Mouse (Mus musculus): Measurements from ENCODE around the gene Ptprr.

Ptprr gene

GRCm38 (mm10) chr10:116266561-116267433, 248.8 kb downstream of the Ptprr start:
- peak; percentile 25 for DNase-seq (ENCODE audit: low read depth)

GRCm38 (mm10) chr10:116267434-116267822, 249.4 kb downstream of the Ptprr start:
- no peak for DNase-seq (ENCODE audit: low read depth)

- no peak for DNase-seq (ENCODE audit: low read depth)
These were observed 250.3 kb downstream of the Ptprr start for GRCm38 (mm10) chr10:116268343-116268742.

- DNase-seq (ENCODE audit: low read depth) = no peak
These were observed 252.8 kb downstream of the Ptprr start for GRCm38 (mm10) chr10:116270646-116271469.

- DNase-seq (ENCODE audit: low read depth) = no peak
These were observed 253.5 kb downstream of the Ptprr start for GRCm38 (mm10) chr10:116271470-116271915.

GRCm38 (mm10) chr10:116272156-116272555, 254.1 kb downstream of the Ptprr start:
- no peak for DNase-seq (ENCODE audit: low read depth)

GRCm38 (mm10) chr10:116275280-116275679, 257.3 kb downstream of the Ptprr start, which contains the start of gene Ptprb:
Gene Ptprb, plus strand, starts transcription at chr10:116275523.
- no peak for DNase-seq (ENCODE audit: low read depth)

- no peak for DNase-seq (ENCODE audit: low read depth)
These were observed 268.8 kb downstream of the Ptprr start for GRCm38 (mm10) chr10:116286697-116287344.

GRCm38 (mm10) chr10:116288130-116288529, 270.1 kb downstream of the Ptprr start:
- DNase-seq (ENCODE audit: low read depth) = no peak

GRCm38 (mm10) chr10:116290483-116290882, 272.5 kb downstream of the Ptprr start:
- no peak for DNase-seq (ENCODE audit: low read depth)

GRCm38 (mm10) chr10:116291153-116291755, 273.2 kb downstream of the Ptprr start:
- no peak for DNase-seq (ENCODE audit: low read depth)

GRCm38 (mm10) chr10:116296439-116296838, 278.4 kb downstream of the Ptprr start:
- DNase-seq (ENCODE audit: low read depth) = peak; percentile 13

- DNase-seq (ENCODE audit: low read depth) = no peak
These were observed 279.8 kb downstream of the Ptprr start for GRCm38 (mm10) chr10:116297854-116298253.

GRCm38 (mm10) chr10:116300824-116301223, 282.8 kb downstream of the Ptprr start:
- no peak for DNase-seq (ENCODE audit: low read depth)

- no peak for DNase-seq (ENCODE audit: low read depth)
These were observed 283.2 kb downstream of the Ptprr start for GRCm38 (mm10) chr10:116301258-116301657.

GRCm38 (mm10) chr10:116304355-116304754, 286.3 kb downstream of the Ptprr start:
- DNase-seq (ENCODE audit: low read depth) = no peak

- DNase-seq (ENCODE audit: low read depth) = no peak
These were observed 291.4 kb downstream of the Ptprr start for GRCm38 (mm10) chr10:116309460-116309859.

- DNase-seq (ENCODE audit: low read depth) = no peak
These were observed 292.6 kb downstream of the Ptprr start for GRCm38 (mm10) chr10:116310516-116311210.

GRCm38 (mm10) chr10:116319246-116319645, 301.2 kb downstream of the Ptprr start:
- peak; percentile 63 for DNase-seq (ENCODE audit: low read depth)
